Mouse (Mus musculus) mouse trophoblast stem cell (cell line): ENCODE results near the gene Ptch1.

ENCODE experiments used
- in situ Hi-C, 2 experiments: fragments of 300-500 bp; cut with MseI, MboI; formaldehyde crosslinking; loops; 2 replicates in 1 of 2; 3 replicates in 1 of 2; pipeline ENCODE4 v1.15.1; 2025

Gene Ptch1

DNA sequence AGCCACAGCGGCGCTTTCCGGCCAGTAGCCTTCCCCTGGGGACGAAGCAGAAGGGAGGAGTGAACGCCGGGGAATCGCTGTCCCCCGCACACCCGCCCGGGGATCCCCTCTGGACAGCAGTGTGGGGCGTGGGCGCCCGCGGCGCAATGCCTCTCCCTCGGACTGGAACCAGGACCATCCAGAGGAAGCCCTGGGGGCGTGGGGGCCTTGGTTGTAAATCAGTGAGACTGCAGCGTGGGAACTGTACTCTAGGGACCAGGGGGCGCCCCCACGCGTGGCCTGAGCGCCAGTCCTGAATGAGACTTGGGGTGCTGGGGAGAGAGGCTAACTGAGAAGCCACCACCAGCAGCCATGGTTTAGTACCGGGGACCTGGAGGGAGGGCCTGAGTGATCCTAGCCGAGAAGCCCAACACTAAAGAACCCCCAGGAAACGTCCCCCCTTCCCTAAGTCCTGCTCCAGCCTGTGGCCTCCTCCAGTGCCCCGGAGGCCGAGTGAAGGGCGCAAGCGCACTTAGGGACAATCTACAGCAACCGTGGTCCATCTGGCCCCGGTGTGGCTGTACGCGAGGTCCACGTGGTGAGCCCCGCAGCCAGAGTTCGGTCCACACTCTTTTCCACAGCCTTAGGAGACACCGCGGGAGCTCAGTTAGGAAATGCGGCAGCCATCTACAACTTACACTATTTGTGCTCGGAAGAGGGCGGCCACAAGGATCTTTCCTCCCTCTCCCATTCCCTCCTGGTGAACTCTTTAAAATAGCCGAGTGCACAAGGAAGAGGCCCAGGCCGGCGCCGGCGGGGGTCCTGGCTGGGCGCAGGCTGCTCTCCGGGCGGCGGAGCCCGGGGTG lies 9.4 kb downstream of the Ptch1 start:
- in situ Hi-C loops: no loop called here

DNA sequence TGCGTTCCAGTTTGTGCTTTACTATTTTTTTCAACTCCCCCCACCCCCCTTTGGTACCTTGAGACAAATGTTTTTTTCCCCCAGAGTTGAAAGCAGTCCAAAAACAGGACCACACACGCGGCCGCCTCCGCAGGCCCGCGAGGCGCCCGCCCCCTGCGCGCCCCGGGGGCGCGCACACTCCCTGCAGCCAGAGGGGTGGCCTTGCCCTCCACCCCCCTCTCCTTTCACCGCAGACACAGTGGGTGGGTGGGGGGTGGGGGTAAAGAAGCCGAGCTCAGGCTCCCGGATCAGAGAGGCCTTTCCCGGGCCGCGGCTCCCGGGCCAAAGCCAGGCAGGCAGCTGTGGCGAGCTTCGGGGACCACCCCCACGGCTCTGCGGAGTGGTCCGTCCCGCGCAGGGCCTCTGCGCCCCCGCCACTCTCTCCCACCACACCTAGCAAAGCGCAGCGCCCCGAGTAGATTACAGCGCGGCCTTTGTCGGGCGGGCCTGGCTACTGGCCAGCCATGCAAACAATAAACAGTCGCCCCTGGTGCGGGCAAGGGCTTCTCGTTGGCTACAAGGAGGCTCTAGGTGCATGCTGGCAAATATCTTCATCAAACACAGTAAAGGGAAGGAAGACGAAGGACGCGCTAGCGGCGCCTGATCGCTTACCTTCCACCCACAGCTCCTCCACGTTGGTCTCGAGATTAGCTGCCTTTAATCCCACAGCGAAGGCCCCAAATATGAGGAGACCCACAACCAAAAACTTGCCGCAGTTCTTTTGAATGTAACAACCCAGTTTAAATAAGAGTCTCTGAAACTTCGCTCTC lies 10.2 kb downstream of the Ptch1 start:
- in situ Hi-C loops: no loop called here

DNA sequence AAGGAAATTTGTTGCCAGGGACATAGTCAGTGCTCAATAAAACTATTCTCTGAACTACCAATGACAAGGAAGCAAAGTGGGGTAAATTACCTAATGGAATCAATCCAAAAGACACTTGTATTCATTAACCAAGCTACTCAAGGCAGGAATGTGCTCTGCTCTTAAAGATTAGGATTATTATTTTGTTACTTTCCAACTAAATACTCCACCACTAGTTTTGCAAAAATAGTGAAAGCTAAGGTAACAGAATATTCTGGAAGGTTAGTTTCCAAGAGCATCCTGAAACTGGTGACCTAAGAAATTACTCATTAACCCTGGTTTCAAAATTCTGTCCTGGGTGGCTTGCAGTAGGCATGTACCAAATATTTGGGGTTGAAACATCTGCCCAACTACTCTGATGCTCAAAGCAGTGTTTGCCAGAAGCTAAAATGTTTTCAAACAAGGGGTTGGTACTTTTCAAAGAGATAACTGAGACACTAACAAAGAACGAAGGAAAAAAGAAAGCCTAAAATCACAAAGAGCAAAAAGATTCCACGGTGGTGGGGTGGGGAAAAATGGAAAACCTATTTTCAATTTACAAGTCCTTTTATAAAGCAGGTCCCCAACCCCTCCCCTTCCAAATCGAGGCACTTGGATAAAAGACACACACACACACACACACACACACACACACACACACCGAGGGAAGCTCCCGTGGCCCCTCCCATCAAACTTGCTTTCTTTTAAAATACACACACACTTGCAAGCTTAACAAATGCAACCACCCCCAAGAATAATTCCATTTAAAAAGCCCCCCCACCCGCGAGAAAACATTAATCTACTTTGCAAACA lies 11.0 kb downstream of the Ptch1 start:
- in situ Hi-C loops: no loop called here

DNA sequence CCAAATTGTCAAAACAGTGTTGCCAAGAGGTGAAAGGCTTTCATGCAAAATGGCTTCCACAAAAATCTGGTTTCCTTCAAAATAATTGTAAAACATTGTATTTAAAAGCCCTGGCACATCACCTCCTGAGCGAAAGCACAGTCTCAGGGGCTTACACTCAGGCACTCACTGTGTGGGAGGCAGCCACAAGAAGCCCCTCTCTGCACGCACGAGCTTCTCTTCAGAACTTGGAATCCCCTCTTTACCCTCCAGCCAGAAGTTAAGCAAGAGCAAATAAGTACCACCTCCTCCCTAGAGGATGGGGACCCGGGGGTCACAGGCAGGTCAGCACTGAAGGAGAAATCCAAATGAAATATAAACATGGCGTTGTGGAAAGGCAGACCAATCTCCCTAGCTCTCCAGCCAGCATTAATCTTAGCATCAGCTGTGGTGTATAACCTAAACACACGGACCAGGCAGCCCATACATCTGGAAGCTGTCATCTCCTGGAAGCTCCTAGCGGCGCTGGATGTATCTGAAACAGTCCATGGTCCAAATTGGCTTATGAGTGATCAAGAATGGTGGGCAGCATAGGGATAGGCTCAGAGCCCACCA lies 15.0 kb downstream of the Ptch1 start:
- in situ Hi-C loops: no loop called here

DNA sequence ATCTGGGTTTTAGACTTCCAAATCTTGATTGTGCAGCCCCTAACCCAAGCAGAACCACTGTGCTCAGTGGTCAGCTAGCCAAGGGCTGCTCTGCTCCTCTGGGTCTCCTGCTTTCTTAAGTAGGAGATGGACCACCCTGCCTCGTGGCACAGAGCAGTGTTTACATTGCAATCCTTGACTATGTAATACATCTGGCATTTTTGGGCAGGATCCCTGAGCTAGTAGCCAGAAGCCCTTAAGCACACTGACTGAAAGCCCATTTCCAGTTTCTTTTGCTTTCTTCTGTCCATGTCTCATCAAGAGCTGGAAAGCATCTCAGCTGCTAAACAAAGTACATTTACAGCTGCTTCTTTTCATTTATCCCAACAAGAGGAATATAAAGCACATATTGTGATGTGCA lies 17.0 kb downstream of the Ptch1 start:
- in situ Hi-C loops: no loop called here

DNA sequence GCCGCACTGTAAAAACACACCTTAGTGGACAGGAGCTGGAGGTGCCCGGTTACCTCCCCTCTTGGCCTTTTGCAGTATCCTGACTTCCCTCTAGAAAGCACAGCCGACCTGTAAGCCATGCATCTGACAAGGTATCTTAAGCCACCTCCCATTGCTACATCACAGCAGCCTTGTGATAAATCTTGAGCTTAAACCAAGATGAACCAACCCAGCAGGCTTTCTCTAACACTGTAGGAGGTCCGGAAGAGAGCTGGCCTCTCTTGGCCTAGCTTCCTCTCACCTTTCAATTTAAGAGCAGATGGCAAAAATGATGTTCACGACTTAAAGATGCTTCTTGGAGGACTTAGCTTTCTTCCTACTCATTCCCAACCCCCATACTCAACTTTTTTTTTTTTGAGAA lies 17.5 kb downstream of the Ptch1 start:
- in situ Hi-C loops: no loop called here

DNA sequence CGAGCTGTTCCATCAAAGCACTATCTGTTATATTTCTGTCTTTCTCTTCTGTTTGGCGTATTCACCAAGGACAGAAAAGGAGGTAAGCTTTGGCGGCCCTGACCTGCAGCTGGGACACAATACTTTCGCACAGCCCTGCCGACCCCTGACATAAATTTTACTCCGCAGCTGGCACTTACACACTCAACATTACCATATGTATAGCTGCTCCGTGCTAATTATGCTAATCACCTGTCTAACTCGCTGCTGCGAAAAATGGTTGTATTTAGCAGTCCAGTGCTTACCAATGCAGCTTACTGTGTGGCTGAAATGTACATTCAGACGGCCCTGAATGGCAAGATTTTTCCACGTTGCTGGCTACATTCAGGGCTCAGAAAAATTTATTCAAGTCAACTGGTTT lies 18.8 kb downstream of the Ptch1 start:
- in situ Hi-C loops: no loop called here

DNA sequence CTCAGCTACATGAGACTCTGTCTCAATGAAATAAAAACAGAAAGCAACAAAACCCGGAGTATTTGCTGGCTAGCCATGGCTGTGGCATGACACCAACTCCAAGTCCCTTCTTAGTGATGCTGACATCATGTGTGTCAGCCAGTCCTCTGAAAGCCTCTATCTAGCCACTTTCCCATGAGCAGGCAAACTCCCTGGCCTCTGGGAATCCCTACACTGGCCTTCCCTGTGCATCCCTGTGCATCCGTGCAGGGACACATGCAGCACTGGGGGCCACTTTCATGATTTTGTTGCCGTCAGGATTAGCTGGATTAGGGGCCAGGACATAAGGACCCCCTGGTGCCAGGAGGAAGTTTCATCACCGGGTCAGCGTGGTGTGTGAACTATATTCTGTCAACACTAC lies 20.0 kb downstream of the Ptch1 start:
- in situ Hi-C loops: no loop called here

DNA sequence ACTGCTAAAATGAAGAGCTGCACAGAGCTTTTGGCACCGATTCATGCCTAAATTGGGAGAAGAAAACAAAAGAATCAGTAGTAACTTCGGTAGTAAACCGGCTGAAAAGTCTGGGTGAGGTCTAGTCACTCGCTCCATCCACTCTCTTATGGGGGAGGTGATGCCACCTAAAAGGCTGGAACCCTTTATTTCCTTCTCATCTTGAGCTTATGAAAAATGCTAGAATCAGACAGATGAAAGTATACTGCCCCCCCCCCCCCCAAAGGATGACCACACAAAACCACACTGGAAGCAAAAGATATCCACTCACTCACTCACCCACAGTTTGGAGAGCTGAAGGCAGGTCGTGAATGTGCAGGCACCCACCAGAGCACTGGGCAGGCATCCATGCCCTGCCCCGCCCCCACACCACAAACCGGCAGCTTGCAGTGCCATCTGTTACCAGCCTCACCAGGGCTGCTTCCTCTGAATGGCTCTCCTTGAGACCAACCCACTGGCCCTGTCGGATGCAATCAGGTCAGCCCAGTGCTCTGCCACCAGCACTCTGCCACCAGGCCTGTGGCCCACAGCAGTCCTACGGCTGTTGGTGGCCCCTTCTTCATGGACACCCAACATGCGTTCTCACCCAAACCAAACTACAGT lies 21.0 kb downstream of the Ptch1 start:
- in situ Hi-C loops: no loop called here

DNA sequence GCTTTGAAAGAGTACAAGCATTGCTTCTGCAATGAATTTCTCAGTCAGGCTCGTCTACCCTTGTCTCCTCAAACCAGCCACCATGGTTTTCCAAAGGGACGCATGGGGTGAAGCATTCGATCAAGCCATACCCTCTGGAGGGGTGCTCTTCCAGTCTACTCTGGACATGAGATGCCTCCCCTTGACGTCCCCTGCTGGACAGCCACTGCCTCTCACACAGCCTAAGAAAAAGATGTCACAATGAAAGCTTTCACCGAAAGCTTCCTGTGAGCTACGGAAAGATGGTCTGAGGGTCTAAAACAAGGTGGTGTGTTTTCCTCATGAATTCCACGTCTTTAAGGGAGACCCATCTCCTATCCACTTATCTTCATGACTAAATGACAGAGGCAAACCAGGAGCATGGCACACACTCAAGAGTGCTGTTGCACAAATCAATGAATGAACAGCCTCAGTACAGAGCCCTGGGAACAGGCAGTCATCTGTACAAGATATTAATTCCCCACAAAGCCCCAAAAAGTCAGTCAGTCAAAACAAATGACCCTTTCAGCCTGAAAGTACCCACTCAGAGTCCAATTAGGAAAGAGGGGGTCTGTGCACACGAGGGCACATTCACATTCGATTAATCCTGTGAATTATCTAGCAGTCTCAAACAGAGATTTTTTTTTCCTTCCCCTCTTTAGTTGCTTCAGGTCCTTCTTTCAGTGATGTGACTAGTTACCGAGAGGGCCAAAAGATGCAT lies 21.7 kb downstream of the Ptch1 start:
- in situ Hi-C loops: no loop called here

DNA sequence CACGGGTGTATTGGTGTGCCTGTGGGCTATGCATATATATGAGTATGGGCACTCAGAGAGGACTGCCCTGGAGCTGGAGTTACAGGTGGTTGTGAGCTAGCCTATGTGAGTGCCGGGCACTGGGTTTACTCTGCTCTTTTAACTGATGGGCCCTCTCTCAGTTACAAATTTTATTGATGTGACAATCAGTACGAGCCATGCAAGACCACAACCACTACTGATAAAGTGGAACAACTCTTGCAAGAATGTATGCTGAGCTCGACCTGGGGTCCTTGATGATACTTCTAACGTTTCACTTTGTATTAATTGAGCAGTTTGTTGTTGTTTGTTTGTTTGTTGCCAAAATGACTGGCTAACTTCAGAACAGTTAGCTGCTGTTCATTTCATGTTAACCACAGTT lies 23.0 kb downstream of the Ptch1 start:
- in situ Hi-C loops: no loop called here

DNA sequence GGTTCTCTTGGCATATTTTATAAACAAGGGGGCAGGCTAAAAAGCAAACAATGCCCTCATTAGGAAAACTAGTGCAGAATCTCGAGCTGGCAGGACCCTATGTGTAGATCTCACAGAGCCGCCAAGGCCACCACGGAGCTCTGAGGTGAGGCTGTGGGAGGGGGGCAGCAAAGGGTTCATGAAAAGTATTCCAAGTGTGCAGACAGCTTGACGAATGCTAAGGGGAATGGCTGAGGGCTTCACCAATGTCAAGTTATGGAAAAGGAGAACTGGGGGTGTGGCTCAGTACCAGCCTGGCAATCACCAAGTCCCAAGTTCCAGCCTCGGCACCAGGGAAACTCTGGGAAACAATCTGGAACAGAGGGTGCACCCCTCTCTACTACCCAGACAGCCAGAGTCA lies 24.2 kb downstream of the Ptch1 start:
- in situ Hi-C loops: no loop called here

DNA sequence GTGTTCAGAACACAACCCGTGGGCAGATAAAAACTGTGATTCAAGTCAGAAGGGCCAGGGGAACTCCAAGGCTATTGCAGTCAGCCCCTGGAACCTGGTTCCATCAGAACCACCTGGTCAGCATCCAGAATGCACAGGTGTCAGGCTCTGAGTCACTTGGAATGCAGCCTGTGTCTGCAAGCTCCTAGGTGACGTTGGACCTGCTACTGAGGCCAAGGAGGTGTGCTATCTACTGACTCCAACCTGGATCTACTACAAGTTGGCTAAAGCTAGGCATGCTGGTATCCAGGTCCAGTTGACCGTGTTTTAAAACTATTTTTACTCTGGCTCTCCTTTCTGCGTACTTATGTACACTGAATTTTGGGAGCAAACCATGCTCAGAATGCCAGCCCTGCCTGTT lies 24.8 kb downstream of the Ptch1 start:
- in situ Hi-C loops: no loop called here

DNA sequence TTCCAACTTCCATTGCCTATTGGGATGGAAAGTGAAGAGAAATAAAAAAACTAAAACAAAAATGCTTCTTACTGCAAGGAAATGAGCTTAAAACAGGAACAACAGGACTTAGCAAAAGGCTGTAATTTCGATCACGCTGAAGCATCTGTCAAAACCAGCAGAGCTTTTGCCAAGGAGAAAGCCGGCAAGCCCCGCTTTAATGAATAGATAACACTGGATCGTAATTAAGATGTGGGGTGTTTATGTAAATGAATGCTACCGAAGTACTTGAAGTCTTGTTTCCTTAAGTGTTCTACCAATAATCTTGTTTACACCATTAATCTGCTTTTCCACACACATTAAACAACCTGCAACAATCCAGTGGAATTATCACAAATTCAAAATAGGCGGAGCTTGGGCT lies 28.1 kb downstream of the Ptch1 start:
- in situ Hi-C loops: no loop called here

DNA sequence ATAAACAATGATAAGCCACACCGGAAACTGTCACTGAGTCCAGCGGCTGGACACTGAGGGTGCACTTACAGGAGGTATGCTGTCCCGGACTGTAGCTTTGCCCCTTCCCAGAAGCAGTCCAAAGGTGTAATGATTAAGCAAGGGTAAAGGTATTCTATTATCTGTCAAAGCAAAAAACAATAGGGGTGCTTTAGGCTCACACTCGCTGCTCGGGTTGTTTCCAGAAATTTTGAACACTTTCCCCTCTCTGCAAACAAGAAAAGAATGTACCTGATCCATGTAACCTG lies 28.5 kb downstream of the Ptch1 start:
- in situ Hi-C loops: no loop called here

DNA sequence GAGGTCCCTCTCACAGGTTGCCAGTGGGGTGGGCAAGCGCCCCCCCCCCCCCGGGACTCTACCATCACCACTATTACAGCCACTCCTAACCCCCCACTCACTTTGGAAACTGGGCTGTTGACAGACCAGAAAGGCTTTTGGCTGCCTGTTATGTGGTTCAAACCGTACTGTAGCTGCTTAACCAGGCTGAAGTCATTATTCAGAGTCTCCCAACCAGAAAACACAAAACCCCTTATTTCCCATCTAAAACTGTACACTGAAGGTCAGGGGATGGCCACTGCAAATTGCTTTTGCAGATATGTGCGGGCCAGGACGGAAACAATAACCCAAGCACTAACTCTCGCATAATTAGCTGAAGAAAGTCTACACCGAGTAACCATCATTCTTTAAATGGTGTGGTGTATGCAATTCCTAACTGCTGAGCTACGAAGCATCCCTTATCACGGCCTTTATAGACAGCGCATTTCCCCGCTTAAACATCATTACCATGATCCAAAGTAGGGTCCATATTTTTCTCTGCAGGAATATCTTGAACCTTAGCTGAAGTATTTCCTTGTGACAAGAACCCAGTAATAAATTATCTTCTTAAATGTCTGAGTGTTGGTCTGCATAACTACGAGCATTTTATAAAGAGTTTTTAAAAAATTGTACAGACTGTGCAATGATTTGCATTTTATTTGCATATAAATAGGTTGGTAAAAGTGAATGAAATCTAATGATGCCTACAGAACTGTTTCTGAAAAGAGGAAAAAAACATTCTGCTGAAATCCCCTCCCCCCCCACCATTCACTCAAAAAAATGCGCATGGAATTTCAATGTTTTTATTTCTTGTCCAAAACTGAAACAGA lies 29.1 kb downstream of the Ptch1 start:
- in situ Hi-C loops: no loop called here

DNA sequence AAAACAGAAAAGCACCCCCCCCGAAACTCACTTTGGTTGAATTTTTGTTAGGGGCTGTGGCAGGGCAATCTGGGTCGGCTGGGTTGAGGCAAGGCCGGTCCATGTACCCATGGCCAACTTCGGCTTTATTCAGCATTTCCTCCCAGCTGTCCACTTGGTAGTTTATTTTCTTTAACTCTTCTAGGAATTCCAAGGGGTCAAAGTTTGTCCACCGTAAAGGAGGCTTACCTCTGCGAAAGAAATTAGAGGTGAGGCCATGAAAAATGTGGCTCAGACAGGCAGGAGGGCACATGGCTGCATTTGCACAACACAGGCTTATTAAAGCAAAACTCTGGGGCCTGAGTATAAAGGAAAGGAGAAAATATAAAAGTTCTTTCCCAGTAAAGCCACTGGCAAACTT lies 29.9 kb downstream of the Ptch1 start:
- in situ Hi-C loops: no loop called here

DNA sequence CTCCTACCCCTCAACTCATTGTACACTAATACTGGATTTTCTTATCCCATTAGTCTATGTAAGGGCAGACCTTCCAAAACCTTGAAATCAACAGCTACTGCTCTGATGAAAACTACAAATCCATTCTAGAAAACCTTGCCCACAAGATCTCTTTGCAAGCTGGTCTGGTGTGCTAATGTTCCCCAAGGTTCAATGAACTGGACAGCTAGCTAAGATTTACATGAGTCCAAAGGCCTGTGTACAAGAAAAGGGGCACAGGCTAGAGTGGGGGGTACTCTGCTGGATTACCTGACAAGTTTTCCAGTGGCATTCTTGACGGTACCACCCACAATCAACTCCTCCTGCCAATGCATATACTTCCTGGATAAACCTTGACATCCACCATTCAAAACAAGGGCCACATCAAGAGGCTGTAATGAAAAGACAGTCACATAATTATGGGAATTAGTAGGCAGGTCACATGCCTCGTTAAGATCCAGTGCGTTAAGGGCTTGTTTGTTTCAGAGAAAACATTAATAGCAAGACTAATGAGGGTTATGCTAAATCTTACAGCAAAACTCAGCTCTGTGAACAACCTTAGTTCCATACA lies 30.5 kb downstream of the Ptch1 start:
- in situ Hi-C loops: no loop called here

DNA sequence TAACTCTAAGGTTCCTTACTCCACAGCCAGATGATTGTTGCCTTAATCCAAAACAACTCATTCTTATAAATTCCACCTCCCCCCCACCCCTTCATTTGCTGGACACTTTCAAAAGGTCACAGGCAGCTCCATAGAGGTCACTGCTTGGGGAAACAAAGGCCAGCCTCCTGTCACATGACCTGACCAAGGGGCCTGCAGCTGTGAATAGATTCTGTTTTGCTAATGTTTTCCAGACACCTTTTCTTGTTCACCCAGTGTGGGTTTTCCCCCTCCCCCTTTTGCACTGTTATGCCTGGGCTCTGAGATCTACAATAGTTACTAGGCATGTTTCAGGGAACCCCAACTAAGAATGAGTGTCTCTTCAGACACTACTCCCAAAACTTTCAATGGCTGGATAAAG lies 31.9 kb downstream of the Ptch1 start:
- in situ Hi-C loops: no loop called here

DNA sequence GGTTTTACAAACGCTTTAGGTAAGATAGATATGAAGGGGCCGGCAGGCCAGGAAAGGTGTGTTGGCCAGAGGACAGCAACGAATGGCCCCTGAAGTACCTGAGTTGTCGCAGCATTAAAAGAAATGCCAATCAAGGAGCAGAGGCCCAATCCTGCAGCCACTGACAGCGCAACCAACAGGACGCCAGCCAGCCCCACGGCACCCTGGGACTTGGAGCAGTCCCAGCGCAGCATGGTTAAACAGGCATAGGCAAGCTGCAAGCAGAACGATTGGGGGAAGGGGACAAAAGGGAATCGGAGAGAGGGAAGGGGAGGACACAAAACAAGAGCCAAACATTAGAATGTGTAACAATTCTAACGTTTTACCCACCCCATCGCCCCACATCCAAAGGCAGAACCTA lies 32.8 kb downstream of the Ptch1 start:
- in situ Hi-C loops: no loop called here
